Mouse (Mus musculus) liver, adult 2 months (tissue): Measurements from ENCODE around the gene Srebf2.

Source experiments
- CTCF ChIP-seq: fragments of 200-500 bp; IDR thresholded peaks from 2 replicates; pipeline ENCODE4 v1.5.1; 2011; ENCODE audit warnings: low read depth, low read length, control low read depth
- POLR2A ChIP-seq: fragments of 200-500 bp; IDR thresholded peaks from 2 replicates; pipeline ENCODE4 v1.6.1; 2011; ENCODE audit warnings: low read length, control low read depth; ENCODE audit not compliant: insufficient read depth; ENCODE audit errors: extremely low read depth

DNA sequence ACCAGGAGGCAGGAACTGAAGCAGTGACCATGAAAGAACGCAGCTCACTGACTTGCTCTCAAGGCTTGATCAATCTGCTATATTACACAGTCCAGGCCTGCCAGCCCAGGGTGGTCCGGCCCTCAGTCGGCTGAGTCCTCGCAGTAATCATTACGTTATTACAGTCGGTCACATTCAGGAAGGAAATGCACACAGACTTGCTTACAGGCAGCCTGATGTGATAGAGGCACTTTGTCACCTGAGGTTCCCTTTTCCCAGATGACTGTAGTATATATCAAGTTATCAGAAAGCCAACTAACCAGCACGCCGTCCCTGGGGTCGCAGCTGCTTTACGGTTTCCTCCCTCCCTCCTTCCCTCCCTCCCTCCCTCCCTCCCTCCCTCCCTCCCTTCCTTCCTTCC, 9.9 kb downstream of the Srebf2 start:
- TF ChIP-seq CTCF (no peak), POLR2A (no peak)
